Mouse (Mus musculus) heart, postnatal 0 days (tissue): ENCODE measurements at regions not wholly inside any gene's neighbourhood (a gene's known extent, or its start where the extent isn't known, plus 50 kb on each side); places are given as distances from the start of the nearest gene placed in this dataset.

Source experiments
- CTCF ChIP-seq: IDR thresholded peaks from 2 replicates; pipeline ENCODE4 v1.5.1; 2016; ENCODE audit warnings: antibody characterized with exemption, control low read depth, low read depth
- EP300 ChIP-seq: IDR thresholded peaks from 2 replicates; pipeline ENCODE4 v1.6.1; 2016; ENCODE audit warnings: antibody characterized with exemption, low read depth

- TF ChIP-seq CTCF (peak; percentile 65), EP300 (no peak)
Measured at GRCm38 (mm10) chr16:65629186-65629585, 66.7 kb upstream of the Chmp2b start.
